Mouse (Mus musculus) testis, adult 10 weeks (tissue): ENCODE results near the gene Rtf1. TPM values are rescaled to one million over a fixed set of nuclear protein-coding genes. Genes with fewer than 3 reads are reported as not detected.

Experiments
- polyA plus RNA-seq: library from polyadenylated mRNA; stranded (reverse); fragments of 350-450 nt; fragmentation: Illumina TruSeq; extraction: RNeasy Lipid Tissue Mini Kit (QIAGEN cat#74804); gene quantifications from one replicate; pipeline ENCODE4 v1.2.3, GENCODE M21; 2014; ENCODE audit warnings: low read depth, low replicate concordance

Rtf1 gene
- 35.8 TPM for polyA plus RNA-seq

GRCm38 (mm10) chr2:119674525-119675214 is at the start of gene Rtf1:
Rtf1 (plus strand) TSS chr2:119675068.

GRCm38 (mm10) chr2:119662220-119663182 is 12.4 kb upstream of the Rtf1 start, which contains the start of gene Ndufaf1:
Ndufaf1 (minus strand) TSS chr2:119662827.

GRCm38 (mm10) chr2:119741581-119742411 is 66.9 kb downstream of the Rtf1 start, which contains the start of gene Itpka:
Itpka (plus strand) TSS chr2:119742337.

GRCm38 (mm10) chr2:119760251-119760650 is 85.4 kb downstream of the Rtf1 start, which contains the start of gene Ltk:
Ltk (minus strand) TSS chr2:119760431.

Other genes starting within 250 kb of the Rtf1 start
- 18.7 TPM for gene Ino80, start 197.4 kb upstream of the Rtf1 start, polyA plus RNA-seq
- gene Exd1, start 127.4 kb upstream of the Rtf1 start, polyA plus RNA-seq: 7.4 TPM
- 45.9 TPM for gene Chp1, start 127.4 kb upstream of the Rtf1 start, polyA plus RNA-seq
- gene Nusap1, start 56.8 kb upstream of the Rtf1 start, polyA plus RNA-seq: 80.6 TPM
- 31.1 TPM for gene Oip5, start 56.6 kb upstream of the Rtf1 start, polyA plus RNA-seq
- 44.5 TPM for gene Ndufaf1, start 12.2 kb upstream of the Rtf1 start, polyA plus RNA-seq
- 0.59 TPM for gene Itpka, start 67.3 kb downstream of the Rtf1 start, polyA plus RNA-seq
- gene Ltk, start 85.4 kb downstream of the Rtf1 start, polyA plus RNA-seq: not detected
- gene Rpap1, start 112.5 kb downstream of the Rtf1 start, polyA plus RNA-seq: 1.7 TPM
- gene Tyro3, start 122.7 kb downstream of the Rtf1 start, polyA plus RNA-seq: 3.6 TPM
- gene Mga, start 222.2 kb downstream of the Rtf1 start, polyA plus RNA-seq: 48.0 TPM